Mouse (Mus musculus) kidney, postnatal 14 days (tissue): Measurements from ENCODE around the gene Atp6v0e.

ENCODE experiments used
- DNase-seq: peaks from one replicate; pipeline ENCODE4 v3.0.0; 2022; ENCODE audit warnings: mixed read lengths

Gene Atp6v0e

DNA sequence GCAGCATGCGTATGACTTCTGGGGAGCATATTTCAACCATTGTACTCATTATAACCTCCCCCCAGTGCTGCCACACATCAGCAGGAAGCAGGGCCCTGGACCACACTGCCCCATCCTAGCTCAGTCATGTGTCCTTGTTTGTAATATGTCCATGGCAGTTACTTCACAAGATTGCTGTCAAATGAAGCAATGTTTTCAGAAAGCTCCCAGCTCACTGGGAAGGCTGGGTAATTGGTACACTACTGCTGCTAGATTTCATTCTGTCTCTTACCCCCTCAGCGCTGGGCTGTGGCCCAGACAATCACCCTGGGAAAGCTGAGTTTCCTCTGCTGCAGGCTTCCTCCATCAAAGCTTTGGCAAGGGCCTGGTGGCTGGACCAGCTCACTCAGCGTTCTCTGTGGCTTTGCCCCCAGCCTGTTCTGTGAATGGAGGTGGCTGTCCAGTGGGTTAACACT, 22.7 kb upstream of the Atp6v0e start:
- no peak for DNase-seq

DNA sequence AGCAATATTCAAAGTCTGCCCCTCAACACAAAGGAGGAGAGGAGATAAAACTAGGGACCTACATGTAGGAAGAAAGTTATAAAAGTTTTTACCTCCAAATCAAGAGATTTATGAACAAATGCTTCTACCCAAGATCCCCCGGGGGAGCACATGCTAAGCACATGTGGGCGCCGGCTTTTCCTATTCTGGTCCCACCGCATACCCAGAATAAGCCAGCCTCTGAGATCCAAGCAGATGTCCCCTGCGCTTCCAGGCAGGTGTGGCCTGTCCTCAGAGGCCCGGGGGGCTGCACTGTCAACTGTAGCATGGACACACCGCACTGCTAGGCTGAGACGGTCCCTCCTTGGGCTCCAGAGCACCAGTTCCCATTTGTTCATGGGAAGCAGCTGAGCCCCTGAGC, 19.6 kb upstream of the Atp6v0e start:
- no peak for DNase-seq

DNA sequence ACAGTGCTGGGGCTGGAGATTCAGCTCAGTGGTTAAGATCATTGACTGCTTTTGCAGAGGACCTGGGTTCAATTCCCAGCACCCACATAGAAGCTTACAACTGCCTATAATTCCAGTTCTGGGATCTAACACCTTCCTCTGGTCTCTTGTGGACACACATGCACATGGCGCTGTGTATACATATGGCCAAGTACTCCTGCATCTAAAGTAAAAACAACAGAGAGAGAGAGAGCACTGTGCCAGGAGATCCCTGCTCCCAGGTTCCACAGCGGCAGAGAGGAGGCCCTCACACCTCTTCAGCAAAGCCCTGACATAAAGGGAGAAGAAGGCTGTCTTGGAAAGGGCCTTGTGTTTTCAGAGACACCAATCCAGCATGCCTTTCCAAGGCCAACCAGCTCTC, 19.0 kb upstream of the Atp6v0e start:
- DNase-seq, result no peak

DNA sequence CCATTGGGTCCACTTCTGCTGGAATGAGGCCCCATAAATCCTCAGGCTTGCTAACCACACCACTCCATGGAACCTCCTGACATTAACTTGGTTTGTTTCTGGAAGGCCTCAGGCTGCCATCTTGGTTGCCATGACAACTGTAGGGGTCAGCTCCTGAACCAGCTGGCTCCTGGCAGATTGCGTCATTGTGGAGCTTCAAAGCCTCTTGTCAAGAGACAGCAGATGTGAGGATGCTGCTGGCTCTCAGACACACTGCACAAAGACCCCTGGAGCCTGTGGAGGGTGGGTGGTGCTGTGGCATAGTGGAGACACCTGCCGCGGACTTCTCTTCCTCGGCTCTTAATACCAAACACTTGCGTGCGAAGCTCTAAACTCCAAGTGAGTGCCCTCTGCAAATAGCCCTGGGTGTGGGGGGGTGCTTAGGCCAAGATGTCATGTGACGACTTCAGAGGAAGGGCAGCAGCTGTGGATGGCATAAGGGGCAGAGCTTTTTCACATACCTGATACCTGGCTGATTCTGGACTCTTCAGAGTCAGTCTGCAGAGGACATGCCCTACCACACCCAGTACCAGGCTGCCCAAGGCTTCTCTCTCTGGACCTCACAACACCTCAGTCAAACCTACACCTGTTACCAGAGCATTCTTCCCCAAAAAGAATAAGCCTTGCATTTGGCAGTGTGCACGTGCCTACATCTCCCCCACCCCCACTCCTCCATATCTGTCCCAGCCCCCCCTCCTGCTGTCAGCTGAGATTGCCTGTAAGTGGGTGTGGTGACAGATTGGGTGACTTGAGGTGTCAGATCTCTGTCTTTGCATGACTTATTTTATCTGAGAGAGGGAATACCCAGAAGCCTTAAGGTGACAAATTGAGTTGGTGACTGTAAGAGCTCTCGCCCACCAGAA, 18.3 kb upstream of the Atp6v0e start:
- no peak for DNase-seq

DNA sequence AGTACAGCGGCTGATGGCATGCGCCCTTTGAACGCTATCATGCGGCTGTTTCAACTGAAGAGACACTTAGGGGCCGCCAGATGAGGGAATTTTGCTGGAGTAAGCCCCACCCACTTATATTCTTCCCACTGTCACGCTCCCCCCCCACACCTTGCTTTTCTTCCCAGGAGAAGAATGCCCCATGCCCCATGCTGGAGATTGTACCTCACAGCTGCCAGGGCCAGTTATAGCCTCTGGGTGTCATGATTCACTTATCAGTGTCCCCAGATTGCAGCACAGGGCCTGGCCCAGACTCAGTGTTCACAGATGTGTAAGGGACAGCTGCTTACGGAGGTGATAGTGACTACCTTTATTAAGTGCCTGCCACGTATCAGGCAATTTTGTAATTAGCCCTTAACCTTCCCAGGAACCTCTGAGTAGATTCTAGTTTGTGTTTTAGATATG, 17.6 kb upstream of the Atp6v0e start:
- DNase-seq, result no peak

DNA sequence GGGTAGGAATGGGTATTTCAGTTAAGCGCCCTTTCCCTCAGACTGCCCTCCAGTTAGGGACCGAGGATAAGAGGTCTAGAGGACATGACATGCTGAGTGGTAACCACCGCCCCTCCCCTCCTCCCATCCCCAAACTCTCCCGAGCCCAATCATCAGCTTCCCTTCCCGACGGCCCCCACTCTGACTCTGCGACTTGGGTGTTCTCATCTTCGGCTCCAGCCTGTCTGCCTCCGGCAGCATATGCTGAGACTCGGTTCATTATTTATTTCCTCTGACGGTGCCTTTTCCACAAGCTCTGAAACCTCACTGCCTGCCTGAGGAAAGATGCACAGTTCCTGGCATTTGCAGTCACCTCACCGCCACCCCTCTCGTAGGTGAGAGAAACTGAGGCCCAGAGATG, 15.7 kb upstream of the Atp6v0e start:
- DNase-seq, result no peak

DNA sequence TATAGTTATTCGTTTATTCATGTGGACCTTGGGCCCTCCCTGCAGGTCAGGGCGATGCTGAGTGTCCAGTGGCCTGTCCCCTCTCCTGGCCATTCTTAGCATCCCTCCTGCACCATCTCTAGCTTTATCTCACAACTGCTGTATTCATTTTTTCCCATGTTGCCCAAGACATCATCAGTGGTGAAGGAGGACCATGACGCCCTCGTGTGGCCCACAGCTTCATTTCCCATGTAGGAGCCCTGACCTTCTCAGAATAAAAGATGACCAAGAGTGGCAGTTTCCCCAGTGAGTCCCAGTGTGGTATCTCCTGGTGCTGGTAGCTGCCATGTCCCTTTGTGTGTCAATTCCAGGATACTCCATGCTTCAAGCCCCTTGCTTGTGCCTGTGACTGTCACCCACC, 13.5 kb upstream of the Atp6v0e start:
- no peak for DNase-seq

DNA sequence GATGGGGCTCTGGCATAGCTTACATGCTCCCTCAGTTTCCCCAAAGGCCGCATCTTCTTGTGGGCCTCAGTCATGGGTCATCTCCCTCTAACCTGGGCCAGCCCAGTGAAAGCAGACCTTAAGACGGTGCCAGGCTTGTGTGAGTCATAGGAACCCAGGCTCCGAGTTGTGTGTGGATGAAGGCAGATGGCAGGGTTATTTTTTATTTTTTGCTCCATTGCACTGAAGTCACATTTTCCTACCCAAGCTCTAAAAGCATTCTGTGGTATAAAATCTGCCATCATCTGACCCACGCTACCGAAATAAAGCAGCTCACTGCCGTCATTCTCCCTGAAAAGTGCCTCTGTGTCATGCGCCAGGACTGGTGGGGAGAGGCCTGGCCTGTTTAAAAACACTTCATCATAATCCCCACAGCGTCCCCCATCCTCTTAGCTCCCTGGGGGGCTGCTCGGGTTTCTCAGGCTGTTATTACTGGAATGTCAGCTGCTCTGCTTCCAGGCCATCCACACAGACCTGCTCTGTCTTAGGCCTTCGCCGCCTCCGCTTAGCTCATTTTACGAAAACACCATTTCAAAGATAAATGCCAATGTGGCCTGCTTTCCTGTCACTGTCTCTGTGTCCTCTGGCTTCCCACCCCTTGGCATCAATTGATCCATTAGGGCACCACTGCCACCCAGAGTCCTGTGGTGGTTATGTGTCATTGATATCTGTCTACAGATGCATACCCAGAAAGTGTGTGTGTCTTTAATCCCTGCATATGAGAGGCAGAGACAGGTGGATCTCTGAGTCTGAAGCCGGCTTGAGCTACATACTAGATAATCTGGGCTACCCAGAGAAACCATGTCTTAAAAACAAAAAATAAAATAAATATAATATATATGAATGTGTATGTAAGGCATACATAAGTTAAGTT, 12.3 kb upstream of the Atp6v0e start:
- DNase-seq, result no peak

DNA sequence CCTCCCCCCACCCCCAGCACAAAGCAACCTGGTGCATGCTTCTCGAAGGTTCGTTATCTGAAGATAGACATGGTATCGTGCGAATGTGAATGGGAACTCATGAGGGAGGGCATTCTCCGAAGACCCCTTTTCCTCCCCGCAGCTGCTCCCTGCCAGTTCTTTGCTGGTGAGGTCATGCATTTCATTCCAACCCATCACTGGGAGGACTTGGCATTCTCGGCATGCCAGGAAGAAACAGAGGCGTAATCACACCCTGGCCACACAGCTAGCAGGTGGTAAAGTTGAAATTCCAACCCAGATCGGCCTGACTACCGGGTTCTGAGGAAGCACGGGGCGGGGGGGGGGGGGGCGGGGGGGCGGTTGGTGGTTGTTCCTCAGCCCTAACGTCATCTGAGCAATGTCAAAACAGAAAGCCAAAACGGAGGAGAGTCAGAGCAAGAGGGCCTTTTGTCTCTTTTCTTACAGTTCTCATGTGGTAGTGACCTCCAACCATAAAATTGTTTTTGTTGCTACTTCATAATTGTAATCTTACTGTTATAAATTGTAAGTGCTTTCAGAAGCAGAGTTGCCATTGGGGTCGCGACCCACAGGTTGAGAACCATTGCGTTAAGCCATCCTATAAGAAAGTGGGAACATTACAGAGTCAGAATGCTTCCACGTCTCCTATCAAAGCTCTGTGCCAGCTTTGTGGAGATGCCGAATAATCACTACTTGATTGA, 4.0 kb upstream of the Atp6v0e start:
- DNase-seq, result peak; percentile 39

DNA sequence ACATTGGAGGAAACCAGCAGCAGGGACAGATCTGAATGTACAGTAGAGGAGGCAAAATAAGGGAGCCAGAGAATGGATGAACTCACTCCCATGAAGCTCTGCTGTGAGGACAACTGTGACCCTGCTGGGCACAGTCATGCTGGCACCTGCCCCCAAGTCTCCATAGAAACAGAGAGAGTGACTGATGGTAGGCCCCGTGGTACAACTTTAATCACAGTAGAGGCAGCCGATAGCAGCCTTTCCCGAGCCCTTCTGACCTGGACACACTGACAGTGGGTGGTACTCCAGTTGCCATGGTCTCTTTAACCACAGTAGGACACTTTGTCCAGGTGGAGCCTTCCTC, 3.5 kb upstream of the Atp6v0e start:
- DNase-seq, result no peak

DNA sequence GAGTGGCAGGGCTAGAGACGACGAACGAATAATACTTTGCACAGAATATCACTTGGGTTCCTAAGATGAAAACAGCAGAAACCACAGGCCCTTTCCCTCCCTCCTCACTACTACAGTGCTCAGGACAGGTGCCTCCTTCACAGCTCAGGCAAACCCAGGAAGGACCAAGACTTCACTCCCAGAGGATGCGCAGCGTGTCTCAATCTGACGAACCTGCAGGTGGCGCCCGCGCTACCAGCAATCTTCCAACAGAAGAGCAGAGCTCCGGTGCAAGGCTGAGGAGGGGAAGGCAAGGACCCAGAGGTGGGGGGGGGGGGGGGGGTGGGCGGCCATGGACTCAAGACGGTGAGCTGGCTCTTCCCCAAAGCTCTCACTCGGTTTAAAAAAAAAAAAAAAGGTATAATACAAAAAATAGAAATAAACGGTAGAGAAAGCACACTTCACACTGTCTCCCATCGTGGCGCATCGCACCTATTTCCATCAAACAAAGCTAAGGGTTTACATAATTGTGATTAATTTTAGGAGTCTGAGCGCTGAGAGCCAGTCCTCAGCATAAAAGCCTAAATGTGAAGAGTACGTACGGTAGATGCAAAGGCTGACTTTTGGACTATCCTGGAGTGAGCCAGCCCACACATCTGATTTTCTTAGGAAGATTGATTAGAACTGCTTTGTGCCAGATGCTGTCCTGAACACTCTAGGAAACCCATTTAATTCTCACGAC, 2.7 kb upstream of the Atp6v0e start:
- DNase-seq, result peak; percentile 86

DNA sequence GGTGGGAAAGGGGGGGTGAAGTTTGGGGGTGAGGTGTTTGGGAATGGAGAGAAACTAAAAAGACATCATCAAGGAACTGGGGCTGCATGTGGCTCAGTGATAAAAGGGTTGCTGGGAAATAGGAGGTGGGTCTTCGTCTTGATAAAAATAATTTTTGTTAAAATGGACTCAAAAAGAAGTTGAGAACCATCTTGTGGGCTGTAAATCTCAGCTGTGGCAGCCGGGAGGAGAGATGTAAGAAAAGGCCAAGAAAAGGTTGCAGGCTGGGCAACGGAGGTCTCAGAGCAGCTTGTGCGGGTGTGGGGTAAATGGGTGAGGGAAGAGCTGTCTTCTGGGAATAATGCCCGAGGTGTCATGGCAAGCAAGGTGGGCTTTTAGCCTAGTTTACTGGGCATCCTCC, 827 bp upstream of the Atp6v0e start:
- DNase-seq, result no peak

DNA sequence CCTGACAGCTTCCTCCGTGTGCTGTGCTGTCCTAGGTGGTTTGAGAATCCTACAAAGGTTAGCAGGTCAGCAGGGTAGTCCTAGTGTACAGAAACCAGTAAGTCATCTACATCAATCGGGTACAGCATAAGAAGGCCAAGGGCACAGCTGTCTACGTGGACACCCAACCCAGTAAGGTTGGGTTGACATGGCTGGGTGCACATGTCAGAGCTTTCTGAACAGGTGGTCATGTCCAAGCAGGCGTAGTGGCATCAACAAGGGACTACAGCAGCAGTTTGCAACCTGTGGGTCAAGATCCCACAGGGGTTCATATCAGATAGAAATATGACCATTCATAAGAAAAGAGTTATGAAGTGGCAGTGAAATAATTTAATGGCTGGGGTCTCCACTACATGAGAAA, 2.6 kb downstream of the Atp6v0e start:
- no peak for DNase-seq

DNA sequence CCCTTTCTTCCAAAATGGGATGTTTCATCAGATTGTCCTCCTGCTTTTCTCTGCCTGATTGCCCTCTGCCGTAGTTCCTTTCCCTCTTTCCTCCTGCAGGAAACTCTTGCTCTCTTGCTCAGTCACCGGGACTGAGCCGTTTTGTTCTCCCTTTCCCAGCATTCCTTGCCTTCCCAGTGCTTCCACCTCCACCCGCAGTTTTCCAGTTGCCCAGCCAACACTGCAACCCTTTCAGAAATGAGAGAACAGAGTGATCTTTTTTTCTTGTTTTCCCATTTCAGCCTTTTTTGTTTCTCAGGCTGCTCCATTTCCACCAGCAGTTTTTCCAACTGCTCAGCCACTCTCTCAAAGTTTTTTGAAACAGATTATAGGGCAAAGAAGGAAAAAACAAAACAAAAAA, 8.2 kb downstream of the Atp6v0e start:
- no peak for DNase-seq

DNA sequence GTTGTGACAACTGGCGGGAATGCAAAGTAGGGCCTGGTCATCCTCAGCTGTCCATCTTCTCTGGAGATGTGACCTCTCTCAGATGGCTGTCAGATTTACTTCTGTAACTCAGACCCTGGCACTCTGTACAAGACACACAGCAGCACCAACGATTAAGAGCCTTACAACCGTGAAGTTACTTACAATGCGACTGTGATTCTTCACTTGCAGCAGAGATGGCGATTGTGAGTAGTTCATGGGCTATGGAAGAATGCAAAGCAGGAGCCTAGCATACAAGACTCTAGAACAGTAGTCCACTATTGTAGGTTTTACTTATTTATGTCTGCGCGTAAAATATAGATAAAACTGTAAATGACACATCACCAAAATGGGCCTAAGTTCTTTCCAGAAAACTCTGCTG, 12.8 kb downstream of the Atp6v0e start:
- no peak for DNase-seq

DNA sequence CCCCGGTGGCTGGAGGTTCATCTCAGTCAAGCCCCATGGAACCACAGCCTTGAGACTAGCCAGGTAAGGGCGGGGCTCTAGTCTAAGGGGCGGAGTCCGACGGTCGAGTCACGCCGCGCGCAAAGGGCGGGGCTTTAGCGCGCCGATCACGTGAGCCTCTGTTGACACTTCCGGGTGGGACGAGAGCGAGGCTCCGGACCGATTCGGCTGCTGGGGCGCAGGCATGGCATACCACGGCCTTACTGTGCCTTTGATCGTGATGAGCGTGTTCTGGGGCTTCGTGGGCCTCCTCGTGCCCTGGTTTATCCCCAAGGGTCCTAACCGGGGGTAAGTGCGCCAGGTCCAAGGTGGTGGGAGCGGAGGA, 13.2 kb downstream of the Atp6v0e start:
- DNase-seq, result peak; percentile 94

DNA sequence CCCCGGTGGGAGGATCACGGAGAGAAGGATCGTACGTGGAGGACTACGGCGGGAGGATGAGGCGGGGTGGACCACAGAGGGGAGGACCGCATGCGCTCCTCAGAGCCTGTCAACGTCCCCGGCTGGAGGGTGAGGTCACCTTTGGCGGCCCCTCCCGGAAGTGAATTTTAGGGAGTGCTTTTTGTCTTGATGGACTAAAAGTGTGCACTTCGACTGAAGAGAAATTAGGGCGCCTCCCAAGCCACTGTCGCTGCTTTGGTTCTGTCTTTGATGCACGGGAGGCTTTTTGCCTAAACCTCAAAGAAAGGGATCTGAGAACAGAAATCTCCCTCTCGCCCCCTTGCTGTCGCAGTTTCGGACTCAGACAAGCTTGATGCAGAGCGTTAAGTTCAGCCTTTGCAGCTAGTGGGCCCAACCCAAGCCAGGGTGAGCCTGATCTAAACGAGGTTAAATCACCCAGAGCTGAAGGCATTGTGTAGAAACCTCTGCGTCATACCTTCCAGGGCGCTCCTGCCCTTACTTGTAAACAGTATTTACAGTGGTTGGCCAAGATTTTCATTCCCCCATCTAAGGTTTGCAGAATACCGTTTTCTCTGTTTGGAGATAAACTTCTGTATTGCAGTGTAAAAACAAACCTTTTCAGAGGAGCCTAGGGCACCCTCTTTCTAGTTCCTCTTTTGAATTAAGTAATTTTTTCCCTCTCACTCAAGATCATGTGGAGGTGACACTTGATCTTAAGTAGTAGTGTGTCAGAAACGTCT, 13.8 kb downstream of the Atp6v0e start:
- peak; percentile 77 for DNase-seq

DNA sequence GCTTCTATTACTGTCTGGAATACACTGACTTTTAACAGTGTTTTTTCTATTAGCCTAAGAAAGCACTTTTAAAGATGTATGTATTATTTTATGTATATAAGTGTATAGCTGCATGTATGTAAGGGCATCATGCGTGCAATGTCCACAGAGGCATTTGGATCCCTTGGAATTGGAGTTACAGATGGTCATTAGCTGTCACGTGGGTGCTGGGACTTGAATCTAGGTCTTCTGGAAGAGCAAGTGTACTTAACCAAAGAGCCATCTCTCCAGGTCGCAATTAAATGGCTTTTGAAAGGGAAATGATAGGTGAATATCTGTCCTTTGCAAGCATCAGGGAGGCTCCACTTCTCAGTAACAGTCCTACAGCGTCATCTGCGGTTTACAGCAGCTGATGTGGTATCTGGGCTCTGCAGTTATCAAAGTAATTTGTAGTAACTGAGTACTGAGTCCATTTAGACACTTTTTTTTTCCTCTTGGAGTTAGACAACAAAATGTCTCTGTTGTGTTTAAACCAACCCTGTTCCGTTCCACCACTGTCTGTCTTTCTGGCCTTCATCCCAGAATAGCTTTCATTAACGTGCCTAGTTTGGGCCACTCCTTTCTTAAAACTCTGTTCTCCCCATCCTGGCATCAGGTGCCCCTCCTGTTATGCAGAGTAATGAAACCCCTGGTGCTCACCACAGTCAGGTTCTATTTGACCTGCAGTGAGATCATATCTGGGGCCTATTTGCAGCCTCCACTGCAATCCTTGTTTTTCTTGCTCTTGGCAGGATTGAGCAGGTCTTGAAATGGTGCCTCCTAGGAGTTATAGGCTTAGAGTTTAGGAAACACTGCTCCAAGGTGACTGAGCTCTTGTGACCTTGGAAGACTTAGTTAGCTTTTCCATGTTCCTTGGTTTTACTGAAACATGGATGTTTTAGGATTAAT, 14.9 kb downstream of the Atp6v0e start:
- peak; percentile 43 for DNase-seq

DNA sequence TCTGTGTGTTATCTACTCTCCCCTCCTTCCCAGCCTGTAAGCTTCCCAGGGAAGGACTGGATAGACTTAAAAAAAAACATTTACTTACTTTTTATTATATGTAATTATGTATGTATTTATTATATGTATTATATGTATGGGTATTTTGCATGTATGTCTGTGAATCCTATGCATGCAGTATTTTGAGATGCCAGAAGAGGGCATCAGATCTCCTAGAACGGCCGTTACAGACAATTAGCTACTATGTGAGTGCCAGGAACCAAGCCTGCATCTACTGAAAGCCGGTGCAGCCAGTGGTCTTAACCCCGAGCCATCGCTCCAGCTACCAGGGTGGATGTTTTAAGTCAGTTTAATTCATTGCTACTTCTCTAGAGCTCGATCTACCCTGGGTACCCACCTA, 18.2 kb downstream of the Atp6v0e start:
- no peak for DNase-seq

DNA sequence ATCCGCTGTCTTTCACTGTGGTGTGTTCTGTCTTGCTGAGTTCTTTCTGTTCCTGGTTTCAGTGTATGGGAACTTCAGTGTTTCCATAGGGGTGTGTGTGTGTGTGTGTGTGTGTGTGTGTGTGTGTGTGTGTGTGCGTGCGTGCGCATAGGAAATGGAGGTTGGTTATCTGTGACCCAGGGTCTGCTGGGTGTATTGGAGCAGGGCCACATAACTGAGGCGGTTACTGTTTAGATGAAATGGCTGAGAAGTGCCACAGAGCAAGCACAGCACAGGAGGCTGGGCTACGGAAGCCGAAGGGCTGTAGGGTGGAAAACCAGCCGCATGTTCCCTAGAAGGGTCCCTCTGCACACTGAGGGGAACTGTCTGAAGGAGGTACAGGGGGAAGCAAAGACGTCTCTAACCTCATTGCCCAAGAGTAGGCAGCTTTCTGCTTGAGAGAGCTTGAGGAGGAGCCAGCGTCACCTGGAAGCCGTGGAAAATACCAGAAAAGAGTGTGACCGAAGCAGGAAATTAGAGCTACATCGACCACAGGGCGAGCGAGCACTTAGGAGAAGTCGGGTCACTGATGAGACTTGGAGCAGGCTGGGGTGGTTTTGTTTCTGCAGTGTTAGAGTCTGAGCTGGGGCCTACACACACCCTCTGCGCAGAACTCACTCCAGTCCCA, 23.4 kb downstream of the Atp6v0e start:
- DNase-seq, result no peak
